Mouse (Mus musculus) midbrain, embryonic 12.5 days (tissue): ENCODE measurements around the gene Morn1. TPM values are rescaled to one million over a fixed set of nuclear protein-coding genes. Genes with fewer than 3 reads are reported as not detected.
"Not testable (repeated sequence)": the region's sequence is repeated elsewhere in the genome, so short reads cannot be mapped to it uniquely, and the experiment has no call there.

ENCODE experiments used
- ATAC-seq: fragments of 200-750 bp; cut with Nextera tagmentation; 2 replicates; pipeline ENCODE4 v1.8.0; 2017; ENCODE audit warnings: low read depth, moderate TSS enrichment, moderate library complexity; ENCODE audit not compliant: low FRiP score
- H3K27ac ChIP-seq: fragments of 300-500 bp; sonication (generic); replicated peaks from 2 replicates; pipeline ENCODE4 v1.5.1; 2016; ENCODE audit warnings: mild to moderate bottlenecking
- H3K27me3 ChIP-seq: fragments of 300-500 bp; sonication (generic); 2 replicates; pipeline ENCODE4 v1.6.1; 2016; ENCODE audit warnings: mild to moderate bottlenecking
- H3K36me3 ChIP-seq: fragments of 300-500 bp; sonication (generic); 2 replicates; pipeline ENCODE4 v1.6.1; 2016
- H3K4me1 ChIP-seq: fragments of 300-500 bp; sonication (generic); 2 replicates; pipeline ENCODE4 v1.6.1; 2016
- H3K4me2 ChIP-seq: fragments of 300-500 bp; sonication (generic); replicated peaks from 2 replicates; pipeline ENCODE4 v1.6.1; 2016; ENCODE audit warnings: mild to moderate bottlenecking, moderate library complexity
- H3K4me3 ChIP-seq: fragments of 300-500 bp; sonication (generic); 2 replicates; pipeline ENCODE4 v1.5.1; 2016; ENCODE audit warnings: mild to moderate bottlenecking
- H3K9ac ChIP-seq: fragments of 300-500 bp; sonication (generic); replicated peaks from 2 replicates; pipeline ENCODE4 v1.6.1; 2016; ENCODE audit warnings: mild to moderate bottlenecking, moderate library complexity
- H3K9me3 ChIP-seq: fragments of 300-500 bp; sonication (generic); 2 replicates; pipeline ENCODE4 v1.6.1; 2016; ENCODE audit warnings: mild to moderate bottlenecking
- WGBS: fragments of 180-500 bp; shearing (Covaris S2); methylation state at CpG from one replicate; pipeline ENCODE4 v1.1.7; 2016; 5-methylcytosine and 5-hydroxymethylcytosine counted together
- polyA plus RNA-seq: library from polyadenylated mRNA; unstranded; fragments of >200 nt; fragmentation: Nextera tagmentation; extraction: Ambion mirVana; gene quantifications from 2 replicates; pipeline ENCODE4 v1.2.1, GENCODE M21; 2016

The Morn1 gene
- polyA plus RNA-seq, 1 experiment from 2014 or later, result 5.6 TPM

DNA sequence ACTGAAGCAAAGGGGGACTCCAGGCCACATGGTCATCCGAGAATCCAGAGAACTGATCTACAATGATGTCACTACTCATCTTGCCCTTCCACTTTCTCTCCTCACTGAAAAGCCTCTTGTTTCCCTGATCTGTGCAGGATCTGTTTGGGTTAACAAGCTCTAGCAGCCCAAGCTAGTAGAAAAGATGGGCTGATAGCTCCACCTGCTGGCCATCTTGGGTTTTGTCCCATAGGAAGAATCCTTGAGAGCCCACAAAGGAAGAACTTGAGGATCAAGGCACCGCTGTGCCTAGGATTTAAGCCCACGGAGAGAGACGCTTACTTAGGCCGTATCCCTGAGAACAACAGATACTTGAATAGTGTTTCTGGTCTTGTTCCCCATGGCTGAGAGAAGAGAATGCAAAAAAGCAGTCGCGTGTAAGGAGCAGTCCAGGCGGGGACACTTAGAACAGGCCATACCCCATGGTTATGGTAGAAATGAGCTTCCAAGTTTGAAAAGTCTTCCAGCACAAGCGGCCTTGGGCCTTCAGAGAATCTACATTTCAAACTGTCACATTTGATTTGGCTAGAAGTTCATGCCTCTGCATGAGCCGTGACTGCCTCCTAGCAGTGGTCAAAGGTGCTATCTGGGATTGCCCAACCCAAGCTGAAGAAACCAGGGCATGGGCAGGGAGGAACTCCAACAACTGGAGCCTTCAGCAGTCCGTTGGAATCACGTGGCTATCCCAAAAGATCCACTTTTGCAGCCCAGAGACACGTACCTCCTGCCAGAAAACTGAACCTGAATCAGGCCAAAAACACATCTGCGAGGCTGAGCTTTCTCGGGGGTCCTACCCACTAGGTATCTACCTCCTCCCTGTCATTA, 20.2 kb upstream of the Morn1 start:
- Histone ChIP-seq H3K4me2 (peak overlapping the region; percentile 69), H3K9me3 (no peaks in the 10 kb centered on the region), H3K27me3 (no peaks in the 10 kb centered on the region), H3K4me1 (peaks cover 17% of the 10 kb centered on the region), H3K27ac (peak overlapping the region; percentile 77), H3K4me3 (peak overlapping the region; percentile 57), H3K36me3 (peaks cover 29% of the 10 kb centered on the region), H3K9ac (peak overlapping the region; percentile 50; the same call in 1 of the 2 replicates)
- peak; percentile 55 for ATAC-seq
- WGBS, result 4% methylated on average over 15 of the region's 15 CpGs

DNA sequence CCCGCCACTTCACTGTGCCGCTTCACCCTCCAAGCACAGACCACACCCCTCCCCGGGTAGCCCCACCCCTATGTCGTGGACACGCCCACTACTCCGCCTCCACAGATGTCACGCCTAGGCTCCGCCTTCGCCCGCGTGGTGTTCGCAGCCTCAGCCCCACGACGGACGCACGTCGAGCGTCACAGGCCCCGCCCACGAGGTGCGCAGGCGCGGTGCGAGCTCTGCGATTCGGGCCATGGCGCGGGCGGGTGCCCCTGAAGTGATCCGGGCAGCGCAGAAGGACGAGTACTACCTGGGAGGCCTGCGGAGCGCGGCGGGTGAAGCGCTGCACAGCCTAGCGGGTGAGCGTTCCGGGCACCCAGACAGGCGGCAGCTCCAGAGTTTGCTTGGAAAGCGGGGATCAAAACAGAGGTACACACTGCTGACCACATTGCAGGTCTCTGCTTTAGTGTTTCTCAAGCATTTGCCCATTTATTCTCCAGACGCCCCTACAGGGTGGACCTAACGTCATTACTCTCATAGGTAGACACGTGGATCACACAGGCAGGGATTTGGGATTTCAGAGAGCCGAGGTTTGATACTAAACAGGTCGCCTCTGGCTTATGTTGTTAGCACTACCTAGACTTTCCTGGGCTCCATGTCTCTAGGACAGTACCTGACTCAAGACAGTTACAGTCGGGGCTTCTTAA, 19.4 kb upstream of the Morn1 start, which contains the start of gene Pex10:
Pex10 (plus strand) TSS at position 183 of the 689 bp plus-strand sequence.
- ATAC-seq, result peak; percentile 90
- peak within 1 kb of the TSS; percentile 69 for H3K4me2 ChIP-seq
- H3K9ac ChIP-seq, result peak within 1 kb of the TSS; percentile 73
- H3K27me3 ChIP-seq, result no peaks in the 10 kb centered on the region
- peak within 1 kb of the TSS; percentile 57 for H3K4me3 ChIP-seq
- peak within 1 kb of the TSS; percentile 77 for H3K27ac ChIP-seq
- H3K36me3 ChIP-seq, result peaks cover 37% of the 10 kb centered on the region
- peaks cover 17% of the 10 kb centered on the region for H3K4me1 ChIP-seq
- H3K9me3 ChIP-seq, result no peaks in the 10 kb centered on the region
- WGBS, result 1% methylated on average over 48 of the region's 48 CpGs

DNA sequence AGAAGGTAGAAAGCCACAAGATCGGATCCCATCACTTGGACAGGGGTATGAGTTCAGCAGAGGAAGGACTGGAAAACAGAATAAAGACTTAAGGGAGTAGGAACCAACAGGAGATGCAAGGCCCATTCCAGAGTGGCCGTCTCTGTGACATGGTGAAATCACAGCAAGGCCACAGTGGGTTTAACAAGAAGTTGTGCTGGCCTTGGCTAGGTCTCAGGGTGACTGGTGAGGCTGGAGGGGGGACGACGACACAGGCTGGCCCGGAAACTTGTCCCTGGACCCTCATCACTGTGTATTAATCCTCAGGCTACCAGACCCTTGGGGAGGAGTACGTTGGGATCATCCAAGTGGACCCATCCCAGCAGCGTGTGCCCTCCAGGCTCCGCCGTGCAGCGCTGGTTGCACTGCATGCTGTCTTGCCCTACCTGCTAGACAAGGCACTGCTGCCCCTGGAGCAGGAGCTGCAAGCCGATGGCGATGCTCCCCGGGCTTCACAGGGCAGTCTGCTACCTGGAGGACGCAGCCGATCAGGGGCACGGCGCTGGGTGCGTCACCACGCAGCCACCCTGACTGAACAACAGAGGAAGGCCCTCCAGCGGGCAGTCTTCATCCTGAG, 17.9 kb upstream of the Morn1 start:
- Histone ChIP-seq H3K4me1 (peaks cover 17% of the 10 kb centered on the region), H3K9me3 (no peaks in the 10 kb centered on the region), H3K4me3 (no peak overlapping the region), H3K4me2 (peak overlapping the region; percentile 69; the same call in 1 of the 2 replicates), H3K36me3 (peaks cover 51% of the 10 kb centered on the region), H3K27ac (no peak overlapping the region), H3K9ac (no peak overlapping the region), H3K27me3 (no peaks in the 10 kb centered on the region)
- no peak for ATAC-seq
- 94% methylated on average over 20 of the region's 20 CpGs for WGBS

DNA sequence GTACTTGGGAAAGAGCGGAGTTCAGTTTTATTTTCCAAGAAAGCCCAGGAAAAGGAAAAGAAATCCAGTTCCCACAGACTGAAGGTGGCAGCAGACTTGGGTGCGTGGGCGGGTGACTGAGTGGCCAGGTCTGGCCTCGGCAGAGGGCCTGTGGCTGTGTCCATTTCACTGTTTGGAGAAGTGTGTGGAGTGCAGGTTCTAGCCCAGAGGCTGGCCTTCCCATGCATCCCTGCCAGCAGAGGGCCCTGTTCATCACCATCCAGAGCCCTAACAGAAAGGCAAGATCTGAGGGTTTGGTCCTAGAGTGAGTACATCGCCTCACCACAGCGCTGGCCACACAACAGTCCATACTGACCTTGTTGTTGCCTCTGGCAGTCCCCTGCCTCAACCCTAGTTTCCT, 17.2 kb upstream of the Morn1 start:
- Histone ChIP-seq H3K27me3 (no peaks in the 10 kb centered on the region), H3K27ac (no peak overlapping the region), H3K36me3 (peaks cover 58% of the 10 kb centered on the region), H3K4me2 (no peak overlapping the region), H3K4me1 (peaks cover 17% of the 10 kb centered on the region), H3K9ac (no peak overlapping the region), H3K9me3 (no peaks in the 10 kb centered on the region), H3K4me3 (no peak overlapping the region)
- no peak for ATAC-seq
- 86% methylated on average over 6 of the region's 6 CpGs for WGBS

DNA sequence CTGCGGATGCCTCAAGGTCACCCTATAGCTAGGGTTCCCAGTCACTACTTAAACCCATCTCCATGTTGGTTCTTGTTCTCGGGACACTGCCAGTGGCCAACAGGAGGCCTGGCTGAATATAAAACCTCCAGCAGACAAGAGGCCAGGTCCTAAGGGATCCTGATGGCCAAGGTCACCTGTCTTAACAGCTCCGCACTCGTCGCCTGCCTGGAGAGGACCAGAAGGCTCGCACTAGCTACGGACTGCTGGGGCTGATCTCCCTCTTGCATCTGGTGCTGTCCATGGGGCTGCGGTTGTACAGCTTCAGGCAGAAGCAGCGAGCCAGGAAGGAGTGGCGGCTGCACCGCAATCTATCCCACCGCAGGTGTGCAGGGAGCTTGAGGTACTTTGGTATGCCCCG, 16.2 kb upstream of the Morn1 start:
- Histone ChIP-seq H3K36me3 (peaks cover 68% of the 10 kb centered on the region), H3K27ac (no peak overlapping the region)

DNA sequence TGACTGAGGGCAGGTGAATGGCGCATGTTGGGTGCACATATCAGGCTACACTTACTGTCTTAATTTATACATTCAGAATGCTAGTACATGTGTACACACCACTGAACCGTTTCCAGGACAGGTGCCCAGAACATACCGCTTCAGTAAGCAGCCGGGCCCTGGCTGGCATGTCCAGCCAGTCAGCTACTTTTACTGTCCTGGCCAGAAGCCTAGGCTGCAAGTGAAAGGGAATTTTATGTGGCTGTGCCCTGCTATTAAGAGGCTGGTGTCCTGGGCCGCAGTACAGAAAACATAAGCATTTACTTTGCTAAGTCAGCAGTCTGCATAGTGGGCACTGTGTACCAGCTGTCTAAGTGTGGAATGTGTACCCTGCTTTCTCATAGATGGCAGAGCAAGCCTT, 15.5 kb upstream of the Morn1 start:
- no peak overlapping the region for H3K27ac ChIP-seq
- no peak overlapping the region for H3K9ac ChIP-seq
- peaks cover 76% of the 10 kb centered on the region for H3K36me3 ChIP-seq
- 95% methylated on average over 5 of the region's 5 CpGs for WGBS
- H3K9me3 ChIP-seq, result no peaks in the 10 kb centered on the region
- ATAC-seq, result no peak
- H3K27me3 ChIP-seq, result no peaks in the 10 kb centered on the region
- no peak overlapping the region for H3K4me2 ChIP-seq
- H3K4me3 ChIP-seq, result no peak overlapping the region
- peaks cover 14% of the 10 kb centered on the region for H3K4me1 ChIP-seq

More for the DNA sequence above, 16.2 kb upstream of the Morn1 start:
- ATAC-seq, result no peak
- 94% methylated on average over 13 of the region's 13 CpGs for WGBS
- peaks cover 17% of the 10 kb centered on the region for H3K4me1 ChIP-seq
- H3K27me3 ChIP-seq, result no peaks in the 10 kb centered on the region
- H3K4me3 ChIP-seq, result no peak overlapping the region
- no peak overlapping the region for H3K4me2 ChIP-seq
- H3K9ac ChIP-seq, result no peak overlapping the region
- H3K9me3 ChIP-seq, result no peaks in the 10 kb centered on the region

DNA sequence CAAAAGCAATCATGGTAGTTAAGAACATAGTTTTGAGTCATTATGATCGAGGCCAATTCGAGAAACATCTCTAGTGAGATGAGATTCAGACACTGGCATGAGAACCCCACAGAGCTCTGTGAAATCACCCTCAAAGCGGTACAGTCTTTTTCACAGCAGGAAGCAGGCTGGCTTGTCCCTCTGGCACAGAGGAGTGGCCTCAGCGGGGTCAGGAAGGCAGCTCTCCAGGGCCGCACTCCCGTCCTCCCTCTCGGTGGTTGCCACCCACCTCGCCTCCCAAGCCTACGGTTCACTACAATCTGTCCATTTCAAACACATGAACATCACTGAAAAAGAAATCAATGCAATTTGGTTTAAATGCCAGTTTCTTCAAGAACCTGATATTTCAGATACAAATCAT, 12.0 kb upstream of the Morn1 start:
- Histone ChIP-seq H3K9me3 (no peaks in the 10 kb centered on the region), H3K4me2 (no peak overlapping the region), H3K36me3 (peaks cover 89% of the 10 kb centered on the region), H3K27ac (no peak overlapping the region), H3K4me3 (no peak overlapping the region), H3K4me1 (no peaks in the 10 kb centered on the region), H3K27me3 (no peaks in the 10 kb centered on the region), H3K9ac (no peak overlapping the region)
- WGBS, result 86% methylated on average over 9 of the region's 9 CpGs
- ATAC-seq, result no peak

DNA sequence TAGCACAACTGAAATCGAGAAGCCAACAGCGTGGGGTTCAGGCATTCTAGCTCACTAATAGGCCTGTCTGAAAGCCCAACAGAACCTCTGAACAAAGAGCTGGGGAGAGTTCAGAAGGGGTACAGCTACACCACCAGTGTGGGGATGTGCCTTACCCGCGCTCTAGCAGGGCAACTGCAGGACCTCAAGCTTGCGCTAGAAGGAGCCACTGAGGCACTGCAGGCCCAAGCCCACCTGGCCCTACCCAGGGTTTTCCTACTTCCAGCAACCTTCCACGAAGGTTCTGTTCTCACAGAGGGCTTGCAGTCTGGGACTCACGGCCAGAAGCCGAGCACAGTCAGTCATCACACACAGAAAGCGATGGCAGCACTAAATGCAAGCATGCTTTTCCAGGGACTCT, 11.2 kb upstream of the Morn1 start:
- Histone ChIP-seq H3K27me3 (no peaks in the 10 kb centered on the region), H3K36me3 (peaks cover 89% of the 10 kb centered on the region), H3K4me2 (no peak overlapping the region), H3K4me1 (no peaks in the 10 kb centered on the region), H3K9me3 (no peaks in the 10 kb centered on the region), H3K27ac (no peak overlapping the region), H3K9ac (no peak overlapping the region), H3K4me3 (no peak overlapping the region)
- 94% methylated on average over 9 of the region's 9 CpGs for WGBS
- ATAC-seq, result no peak

DNA sequence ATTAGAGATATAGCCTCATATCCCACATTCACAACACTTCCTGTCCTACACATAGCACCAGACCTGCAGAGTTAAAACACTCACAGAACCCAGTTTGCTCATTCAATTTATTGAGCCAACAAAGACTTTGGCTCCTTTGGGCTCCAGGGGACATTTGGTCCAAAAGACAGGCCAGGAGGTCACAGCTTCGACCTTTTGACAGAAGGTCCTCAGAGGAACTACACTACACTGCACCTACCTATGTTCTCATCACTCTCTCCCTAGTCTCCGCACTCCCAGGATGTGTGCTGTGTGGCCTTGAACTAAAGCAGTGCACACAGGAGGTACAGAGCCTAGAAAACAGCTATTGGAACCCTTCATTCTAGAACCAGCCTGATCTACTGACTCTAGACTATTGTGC, 10.6 kb upstream of the Morn1 start:
- no peaks in the 10 kb centered on the region for H3K9me3 ChIP-seq
- 91% methylated on average over 2 of the region's 2 CpGs for WGBS
- H3K4me3 ChIP-seq, result no peak overlapping the region
- no peak overlapping the region for H3K27ac ChIP-seq
- H3K9ac ChIP-seq, result no peak overlapping the region
- ATAC-seq, result no peak
- no peaks in the 10 kb centered on the region for H3K27me3 ChIP-seq
- H3K4me2 ChIP-seq, result no peak overlapping the region
- peaks cover 88% of the 10 kb centered on the region for H3K36me3 ChIP-seq
- H3K4me1 ChIP-seq, result no peaks in the 10 kb centered on the region

DNA sequence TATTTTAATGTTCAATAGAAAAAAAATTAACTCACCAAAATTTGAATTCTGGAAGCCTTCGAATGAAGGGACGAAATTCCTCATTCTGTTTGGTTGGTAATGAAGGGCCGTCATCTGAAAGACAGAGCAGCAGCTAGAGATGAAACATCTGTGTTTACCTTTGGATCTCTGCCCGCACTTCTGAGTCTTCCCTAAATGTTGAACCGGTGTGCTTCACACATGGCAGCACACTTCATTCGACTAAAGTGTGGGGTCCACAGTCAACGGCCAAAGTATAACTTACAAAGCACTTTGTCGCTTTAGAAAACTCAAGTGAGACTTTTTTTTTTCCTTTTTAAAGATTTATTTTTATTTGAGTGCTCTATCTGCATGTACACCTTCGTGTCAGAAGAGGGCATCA, 9.7 kb upstream of the Morn1 start:
- no peak for ATAC-seq
- Histone ChIP-seq H3K27ac (no peak overlapping the region), H3K4me3 (no peak overlapping the region), H3K9me3 (no peaks in the 10 kb centered on the region), H3K9ac (no peak overlapping the region), H3K27me3 (no peaks in the 10 kb centered on the region), H3K36me3 (peaks cover 86% of the 10 kb centered on the region), H3K4me1 (no peaks in the 10 kb centered on the region), H3K4me2 (no peak overlapping the region)
- 88% methylated on average over 9 of the region's 9 CpGs for WGBS

DNA sequence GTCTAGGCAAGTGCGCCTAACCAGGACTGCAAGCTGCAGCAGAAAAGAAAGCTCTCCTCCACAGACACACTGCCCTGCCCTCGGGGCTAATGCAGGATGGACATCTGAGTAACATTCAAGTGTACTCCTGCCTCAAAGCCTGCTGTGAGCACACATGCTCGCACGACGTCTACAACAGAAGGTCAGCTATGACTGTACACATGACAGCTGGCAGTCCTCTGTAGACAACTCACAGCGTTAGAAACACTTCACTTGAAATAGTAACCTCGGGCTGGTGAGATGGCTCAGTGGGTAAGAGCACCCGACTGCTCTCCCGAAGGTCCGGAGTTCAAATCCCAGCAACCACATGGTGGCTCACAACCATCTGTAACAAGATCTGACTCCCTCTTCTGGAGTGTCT, 7.6 kb upstream of the Morn1 start:
- not testable (repeated sequence) for H3K4me1 ChIP-seq, H3K4me3 ChIP-seq, H3K4me2 ChIP-seq, H3K9ac ChIP-seq, ATAC-seq, H3K9me3 ChIP-seq, H3K27me3 ChIP-seq, H3K27ac ChIP-seq
- peaks cover 78% of the 10 kb centered on the region for H3K36me3 ChIP-seq
- WGBS, result 94% methylated on average over 10 of the region's 10 CpGs

DNA sequence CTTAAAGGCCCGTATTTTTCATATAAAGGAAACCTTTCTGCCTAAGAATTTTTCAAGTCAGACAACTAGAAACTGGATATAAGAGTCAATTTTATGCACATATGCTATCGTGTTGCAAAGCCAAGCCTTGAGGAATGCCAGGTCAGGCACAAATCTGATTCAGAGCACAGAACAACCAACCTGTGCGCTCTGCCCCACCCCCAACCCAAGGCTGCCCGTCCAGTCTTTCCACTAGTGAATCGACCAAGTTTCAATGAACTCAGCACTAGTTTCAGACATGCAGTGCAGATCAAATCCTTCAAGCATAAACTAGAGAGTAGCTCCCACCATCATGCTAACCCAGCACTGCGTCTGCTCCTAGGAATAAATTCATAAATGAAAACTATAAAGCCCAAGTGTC, 6.7 kb upstream of the Morn1 start:
- H3K27ac ChIP-seq, result no peak overlapping the region
- H3K4me3 ChIP-seq, result no peak overlapping the region
- peaks cover 69% of the 10 kb centered on the region for H3K36me3 ChIP-seq
- H3K9ac ChIP-seq, result no peak overlapping the region
- no peak for ATAC-seq
- no peaks in the 10 kb centered on the region for H3K27me3 ChIP-seq
- 94% methylated on average over 6 of the region's 6 CpGs for WGBS
- no peak overlapping the region for H3K4me2 ChIP-seq
- H3K4me1 ChIP-seq, result peaks cover 10% of the 10 kb centered on the region
- H3K9me3 ChIP-seq, result no peaks in the 10 kb centered on the region
